Mouse (Mus musculus) liver, embryonic 13.5 days (tissue): ENCODE data around the gene Utrn. TPM values are rescaled to one million over a fixed set of nuclear protein-coding genes. Genes with fewer than 3 reads are reported as not detected.

Experiments
- ATAC-seq: fragments of 200-750 bp; cut with Nextera tagmentation; 2 replicates; pipeline ENCODE4 v1.8.0; 2017; ENCODE audit warnings: low read depth, mild to moderate bottlenecking, moderate number of reproducible peaks, moderate library complexity
- DNase-seq: peaks from one replicate; pipeline ENCODE4 v3.0.0; 2022
- H3K27ac ChIP-seq: fragments of 300-500 bp; sonication (generic); 2 replicates; pipeline ENCODE4 v1.5.1; 2015; ENCODE audit warnings: moderate library complexity, mild to moderate bottlenecking, inconsistent platforms
- H3K27me3 ChIP-seq: fragments of 300-500 bp; sonication (generic); 2 replicates; pipeline ENCODE4 v1.6.1; 2015; ENCODE audit warnings: mild to moderate bottlenecking, inconsistent platforms
- H3K36me3 ChIP-seq: fragments of 300-500 bp; sonication (generic); 2 replicates; pipeline ENCODE4 v1.6.1; 2015; ENCODE audit warnings: mild to moderate bottlenecking, inconsistent platforms
- H3K4me1 ChIP-seq: fragments of 300-500 bp; sonication (generic); replicated peaks from 2 replicates; pipeline ENCODE4 v1.6.1; 2015; ENCODE audit warnings: inconsistent platforms
- H3K4me2 ChIP-seq: fragments of 300-500 bp; sonication (generic); 2 replicates; pipeline ENCODE4 v1.6.1; 2015; ENCODE audit warnings: inconsistent platforms, mild to moderate bottlenecking, moderate library complexity
- H3K4me3 ChIP-seq: fragments of 300-500 bp; sonication (generic); replicated peaks from 2 replicates; pipeline ENCODE4 v1.5.1; 2015; ENCODE audit warnings: mild to moderate bottlenecking, inconsistent platforms
- H3K9ac ChIP-seq: fragments of 300-500 bp; sonication (generic); 2 replicates; pipeline ENCODE4 v1.6.1; 2015; ENCODE audit warnings: mild to moderate bottlenecking, inconsistent platforms
- H3K9me3 ChIP-seq: fragments of 300-500 bp; sonication (generic); replicated peaks from 2 replicates; pipeline ENCODE4 v1.6.1; 2016; ENCODE audit warnings: inconsistent platforms
- WGBS: fragments of 180-500 bp; shearing (Covaris S2); methylation state at CpG from one replicate; pipeline ENCODE4 v1.1.7; 2015; ENCODE audit not compliant: insufficient replicate concordance; 5-methylcytosine and 5-hydroxymethylcytosine counted together
- polyA plus RNA-seq: library from polyadenylated mRNA; unstranded; fragments of >200 nt; fragmentation: Nextera tagmentation; extraction: Ambion mirVana; gene quantifications from 2 replicates; pipeline ENCODE4 v1.2.1, GENCODE M21; 2015

Gene Utrn
- polyA plus RNA-seq, 1 experiment from 2014 or later, result 9.2 TPM

GRCm38 (mm10) chr10:12726041-12726608, 143.0 kb downstream of the Utrn start:
- 79% methylated on average over 13 of the region's 13 CpGs for WGBS
- no peak overlapping the region for H3K27ac ChIP-seq
- no peaks in the 10 kb centered on the region for H3K9me3 ChIP-seq
- peaks cover 23% of the 10 kb centered on the region for H3K4me1 ChIP-seq
- no peaks in the 10 kb centered on the region for H3K27me3 ChIP-seq
- H3K4me3 ChIP-seq, result no peak overlapping the region
- DNase-seq, result no peak
- ATAC-seq, result no peak
- no peak overlapping the region for H3K9ac ChIP-seq
- no peak overlapping the region for H3K4me2 ChIP-seq
- peaks cover 4% of the 10 kb centered on the region; the same call in 1 of the 2 replicates for H3K36me3 ChIP-seq

DNA sequence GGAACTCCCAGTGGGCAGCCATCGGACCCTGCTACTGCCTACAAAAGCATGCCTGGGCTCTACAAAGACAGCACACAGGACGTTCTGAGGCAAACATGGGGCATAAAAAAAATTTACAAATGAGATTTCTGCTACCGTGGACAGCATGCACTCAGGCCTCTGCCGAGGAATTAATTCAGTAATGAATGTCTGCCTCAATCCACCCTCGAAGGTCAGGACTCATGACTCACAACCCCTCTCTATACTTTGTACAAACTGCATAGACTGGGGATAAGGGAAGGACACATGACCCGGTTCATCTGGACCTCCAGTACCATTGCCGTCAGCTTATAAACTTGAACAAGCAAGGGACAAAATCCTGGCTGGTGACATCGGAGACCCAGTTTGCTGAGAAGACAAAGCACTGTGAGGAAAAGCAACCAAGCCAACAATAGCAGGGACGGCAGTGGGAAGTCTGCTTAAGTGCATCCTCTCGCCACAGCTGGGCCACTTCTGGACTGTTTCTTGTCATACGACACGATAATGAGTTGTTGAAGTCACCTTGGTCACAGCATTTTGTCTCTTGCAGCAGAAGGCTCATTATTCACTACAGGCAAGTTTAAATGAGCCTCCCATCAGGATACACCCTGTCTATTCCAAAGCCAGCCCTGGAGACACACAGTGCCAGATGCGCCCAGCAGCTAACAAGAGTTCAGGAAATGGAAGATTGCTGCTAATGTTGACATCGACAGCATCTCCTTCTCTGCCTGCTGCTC, 144.7 kb downstream of the Utrn start:
- no peak overlapping the region for H3K4me2 ChIP-seq
- H3K9me3 ChIP-seq, result no peaks in the 10 kb centered on the region
- no peak for ATAC-seq
- no peak overlapping the region for H3K27ac ChIP-seq
- no peak overlapping the region for H3K9ac ChIP-seq
- 77% methylated on average over 14 of the region's 14 CpGs for WGBS
- no peak for DNase-seq
- H3K27me3 ChIP-seq, result no peaks in the 10 kb centered on the region
- peaks cover 6% of the 10 kb centered on the region; the same call in 1 of the 2 replicates for H3K36me3 ChIP-seq
- peaks cover 23% of the 10 kb centered on the region for H3K4me1 ChIP-seq
- H3K4me3 ChIP-seq, result no peak overlapping the region

DNA sequence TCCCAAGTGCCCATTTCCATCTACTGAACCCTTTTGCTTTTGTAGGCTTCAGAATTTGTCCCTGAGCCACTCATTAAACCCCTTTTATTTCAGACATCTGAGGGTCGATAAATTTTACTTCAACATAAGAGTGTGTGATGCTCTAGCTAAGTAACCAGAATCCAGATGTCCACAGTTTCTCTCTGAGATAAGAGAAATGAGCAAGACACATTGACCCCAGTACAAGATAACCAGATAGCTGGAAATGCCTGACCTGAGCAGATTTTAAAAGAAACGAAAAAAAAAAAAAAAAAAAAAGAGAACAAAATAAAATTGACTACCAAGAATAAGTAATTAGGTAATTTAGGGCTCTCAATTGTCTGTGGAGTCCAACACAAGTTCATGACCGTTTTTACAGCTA, 145.9 kb downstream of the Utrn start:
- no peak overlapping the region for H3K9ac ChIP-seq
- H3K4me2 ChIP-seq, result no peak overlapping the region
- H3K4me1 ChIP-seq, result peaks cover 14% of the 10 kb centered on the region
- no peak overlapping the region for H3K4me3 ChIP-seq
- DNase-seq (no peak), ATAC-seq (peak; percentile 70)
- H3K27ac ChIP-seq, result no peak overlapping the region
- 0 out of 2 replicates have a peak, but pooled peaks cover 10% of the 10 kb centered on the region for H3K36me3 ChIP-seq
- WGBS, result 29% methylated on average over 3 of the region's 3 CpGs
- H3K27me3 ChIP-seq, result no peaks in the 10 kb centered on the region
- H3K9me3 ChIP-seq, result no peaks in the 10 kb centered on the region

GRCm38 (mm10) chr10:12722111-12722510, 147.1 kb downstream of the Utrn start:
- DNase-seq (no peak), ATAC-seq (no peak)
- Histone ChIP-seq H3K9me3 (no peaks in the 10 kb centered on the region), H3K4me3 (no peak overlapping the region), H3K27ac (no peak overlapping the region), H3K27me3 (no peaks in the 10 kb centered on the region), H3K4me2 (no peak overlapping the region), H3K36me3 (0 out of 2 replicates have a peak, but pooled peaks cover 8% of the 10 kb centered on the region), H3K9ac (no peak overlapping the region), H3K4me1 (peaks cover 14% of the 10 kb centered on the region)
- WGBS, result 73% methylated on average over 2 of the region's 2 CpGs

- H3K9me3 ChIP-seq, result no peaks in the 10 kb centered on the region
- H3K27ac ChIP-seq, result no peak overlapping the region
- no peaks in the 10 kb centered on the region for H3K27me3 ChIP-seq
- H3K36me3 ChIP-seq, result peaks cover 9% of the 10 kb centered on the region; the same call in 1 of the 2 replicates
- peaks cover 7% of the 10 kb centered on the region for H3K4me1 ChIP-seq
- ATAC-seq (no peak), DNase-seq (no peak)
- no peak overlapping the region for H3K4me3 ChIP-seq
- WGBS, result 73% methylated on average over 8 of the region's 8 CpGs
- no peak overlapping the region for H3K9ac ChIP-seq
- no peak overlapping the region for H3K4me2 ChIP-seq
Measured at GRCm38 (mm10) chr10:12718386-12718785, 150.8 kb downstream of the Utrn start.

DNA sequence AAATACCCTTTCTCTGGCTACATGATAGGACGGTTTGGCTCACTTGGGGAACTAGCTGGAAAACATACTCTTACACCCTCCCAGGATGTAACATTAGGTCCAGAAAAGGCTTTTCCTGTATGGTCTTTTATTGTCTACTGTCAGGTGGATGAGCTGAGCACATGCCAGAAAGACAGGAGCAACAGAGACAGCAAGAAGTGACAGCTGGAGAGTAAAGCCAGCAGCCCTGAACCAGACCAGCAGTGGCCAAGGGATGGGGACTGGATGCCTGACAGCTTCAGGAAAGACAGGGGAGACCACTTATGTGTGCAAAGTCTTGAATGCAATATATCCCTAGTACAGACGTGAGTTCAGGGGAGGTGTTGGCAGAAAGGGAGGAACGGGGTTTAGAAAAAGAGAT, 151.8 kb downstream of the Utrn start:
- H3K27ac ChIP-seq, result no peak overlapping the region
- ATAC-seq (no peak), DNase-seq (no peak)
- H3K4me2 ChIP-seq, result no peak overlapping the region
- WGBS, result 77% methylated on average over 3 of the region's 3 CpGs
- no peaks in the 10 kb centered on the region for H3K9me3 ChIP-seq
- H3K9ac ChIP-seq, result no peak overlapping the region
- H3K36me3 ChIP-seq, result peaks cover 9% of the 10 kb centered on the region; the same call in 1 of the 2 replicates
- no peak overlapping the region for H3K4me3 ChIP-seq
- H3K27me3 ChIP-seq, result no peaks in the 10 kb centered on the region
- H3K4me1 ChIP-seq, result no peaks in the 10 kb centered on the region

- H3K27me3 ChIP-seq, result no peaks in the 10 kb centered on the region
- H3K36me3 ChIP-seq, result peaks cover 13% of the 10 kb centered on the region; the same call in 1 of the 2 replicates
- H3K4me3 ChIP-seq, result no peak overlapping the region
- ATAC-seq (no peak), DNase-seq (no peak)
- WGBS, result 66% methylated on average over 5 of the region's 5 CpGs
- H3K27ac ChIP-seq, result no peak overlapping the region
- H3K9ac ChIP-seq, result no peak overlapping the region
- H3K9me3 ChIP-seq, result no peaks in the 10 kb centered on the region
- H3K4me1 ChIP-seq, result no peaks in the 10 kb centered on the region
- H3K4me2 ChIP-seq, result no peak overlapping the region
Measured at GRCm38 (mm10) chr10:12716657-12717327, 152.4 kb downstream of the Utrn start.

DNA sequence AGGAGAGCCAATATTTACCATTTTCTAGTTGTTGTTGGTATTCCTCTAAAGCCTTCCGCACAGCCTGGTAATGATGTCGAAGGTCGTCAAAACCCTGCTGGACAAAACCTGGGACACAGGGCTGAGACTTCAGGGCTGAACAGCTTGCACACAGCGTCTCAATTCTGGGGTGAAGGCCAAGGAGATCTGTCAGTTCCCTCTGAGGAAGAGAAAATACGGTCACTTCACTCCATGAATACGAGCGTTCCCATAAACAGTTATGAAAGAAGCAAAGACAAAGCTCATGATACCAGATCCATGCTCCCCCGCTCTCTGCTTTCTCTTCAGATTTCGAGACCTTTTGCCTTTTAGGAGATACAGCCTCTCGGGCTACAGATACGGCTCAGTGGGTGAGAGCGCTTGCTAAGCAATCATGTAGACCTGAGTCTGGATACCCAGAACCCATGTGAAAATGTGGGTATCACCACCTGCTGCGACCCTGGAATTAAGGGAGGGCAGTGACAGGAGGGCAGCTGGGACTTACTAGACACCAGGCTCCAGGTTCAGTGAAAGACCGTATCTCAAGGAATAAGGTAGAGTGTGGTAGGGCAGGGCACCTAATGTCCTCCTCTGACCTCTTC, 155.8 kb downstream of the Utrn start:
- no peak overlapping the region for H3K27ac ChIP-seq
- no peak overlapping the region for H3K4me2 ChIP-seq
- H3K9ac ChIP-seq, result no peak overlapping the region
- DNase-seq (no peak), ATAC-seq (no peak)
- H3K36me3 ChIP-seq, result peaks cover 11% of the 10 kb centered on the region; the same call in 1 of the 2 replicates
- H3K9me3 ChIP-seq, result no peaks in the 10 kb centered on the region
- H3K27me3 ChIP-seq, result no peaks in the 10 kb centered on the region
- WGBS, result 86% methylated on average over 14 of the region's 14 CpGs
- no peak overlapping the region for H3K4me3 ChIP-seq
- no peaks in the 10 kb centered on the region for H3K4me1 ChIP-seq

GRCm38 (mm10) chr10:12711332-12711831, 157.8 kb downstream of the Utrn start:
- H3K4me3 ChIP-seq, result no peak overlapping the region
- no peak overlapping the region for H3K9ac ChIP-seq
- no peak for DNase-seq
- no peak overlapping the region for H3K27ac ChIP-seq
- no peaks in the 10 kb centered on the region for H3K4me1 ChIP-seq
- ATAC-seq, result no peak
- WGBS, result 79% methylated on average over 11 of the region's 11 CpGs
- H3K4me2 ChIP-seq, result no peak overlapping the region
- H3K27me3 ChIP-seq, result no peaks in the 10 kb centered on the region
- H3K36me3 ChIP-seq, result peaks cover 11% of the 10 kb centered on the region; the same call in 1 of the 2 replicates
- H3K9me3 ChIP-seq, result no peaks in the 10 kb centered on the region

DNA sequence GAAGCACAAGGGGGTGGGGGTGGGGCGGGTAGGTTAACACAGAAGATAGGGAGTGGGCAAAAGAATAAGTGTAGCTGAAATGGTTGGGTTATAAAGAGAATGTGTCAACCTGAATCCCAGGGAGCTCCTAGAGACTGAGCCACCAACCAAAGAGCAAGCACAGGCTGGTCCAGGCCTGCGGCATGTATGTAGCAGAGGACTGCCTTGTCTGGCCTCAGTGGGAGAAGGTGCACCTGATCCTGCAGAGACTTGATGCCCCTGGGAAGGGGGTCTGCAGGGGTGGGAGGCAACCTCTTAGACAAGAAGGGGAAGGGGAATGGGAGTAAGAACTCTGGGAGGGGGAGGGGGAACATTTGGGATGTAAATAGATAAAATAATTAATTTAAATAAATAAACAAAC, 162.6 kb downstream of the Utrn start:
- 69% methylated on average over 2 of the region's 2 CpGs for WGBS
- H3K27ac ChIP-seq, result no peak overlapping the region
- ATAC-seq (no peak), DNase-seq (no peak)
- H3K4me2 ChIP-seq, result no peak overlapping the region
- H3K4me1 ChIP-seq, result peaks cover 5% of the 10 kb centered on the region
- H3K9me3 ChIP-seq, result no peaks in the 10 kb centered on the region
- no peak overlapping the region for H3K4me3 ChIP-seq
- no peaks in the 10 kb centered on the region for H3K27me3 ChIP-seq
- H3K9ac ChIP-seq, result no peak overlapping the region
- H3K36me3 ChIP-seq, result peaks cover 4% of the 10 kb centered on the region; the same call in 1 of the 2 replicates

DNA sequence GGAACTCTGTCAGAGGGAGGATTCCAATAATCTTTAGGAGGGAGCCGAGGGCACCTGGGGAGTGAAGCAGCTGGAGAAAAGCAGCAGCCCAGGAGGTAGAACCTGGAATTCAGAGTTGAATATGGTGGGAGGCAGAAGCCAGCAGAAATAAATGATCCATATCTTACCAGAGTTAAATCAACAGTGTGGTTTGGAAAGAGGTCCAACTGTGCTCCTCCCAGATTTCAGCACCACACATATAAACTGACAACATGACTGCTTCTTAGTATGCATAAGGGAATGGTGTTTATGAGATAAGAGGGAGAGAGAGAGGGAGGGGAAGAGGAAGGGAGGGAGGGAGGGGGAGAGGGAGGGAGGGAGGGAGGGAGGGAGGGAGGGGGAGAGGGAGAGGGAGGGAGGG, 163.2 kb downstream of the Utrn start:
- H3K27ac ChIP-seq, result no peak overlapping the region
- ATAC-seq, result 0 out of 2 replicates have a peak, but pooled peaks have one; percentile 60
- no peaks in the 10 kb centered on the region for H3K27me3 ChIP-seq
- H3K9me3 ChIP-seq, result no peaks in the 10 kb centered on the region
- peaks cover 5% of the 10 kb centered on the region for H3K4me1 ChIP-seq
- H3K36me3 ChIP-seq, result peaks cover 4% of the 10 kb centered on the region; the same call in 1 of the 2 replicates
- H3K4me2 ChIP-seq, result no peak overlapping the region
- WGBS, result 53% methylated on average over 1 of the region's 1 CpGs
- H3K4me3 ChIP-seq, result no peak overlapping the region
- no peak overlapping the region for H3K9ac ChIP-seq
- no peak for DNase-seq
